Mouse (Mus musculus) stomach, postnatal 0 days (tissue): Measurements from ENCODE around the gene Lrrc8e.

ENCODE experiments used
- CTCF ChIP-seq: IDR thresholded peaks from 2 replicates; pipeline ENCODE4 v1.5.1; 2016; ENCODE audit warnings: antibody characterized with exemption, low read depth, mild to moderate bottlenecking, moderate library complexity
- EP300 ChIP-seq: optimal IDR thresholded peaks from 2 replicates; pipeline ENCODE3; 2016; ENCODE audit warnings: antibody characterized with exemption

GRCm38 (mm10) chr8:4259805-4260170, 33.2 kb downstream of the Lrrc8e start:
- TF ChIP-seq CTCF (no peak), EP300 (no peak)
